19 mouse cellular contexts compared by ENCODE assay signal in the genomic region with DNA sequence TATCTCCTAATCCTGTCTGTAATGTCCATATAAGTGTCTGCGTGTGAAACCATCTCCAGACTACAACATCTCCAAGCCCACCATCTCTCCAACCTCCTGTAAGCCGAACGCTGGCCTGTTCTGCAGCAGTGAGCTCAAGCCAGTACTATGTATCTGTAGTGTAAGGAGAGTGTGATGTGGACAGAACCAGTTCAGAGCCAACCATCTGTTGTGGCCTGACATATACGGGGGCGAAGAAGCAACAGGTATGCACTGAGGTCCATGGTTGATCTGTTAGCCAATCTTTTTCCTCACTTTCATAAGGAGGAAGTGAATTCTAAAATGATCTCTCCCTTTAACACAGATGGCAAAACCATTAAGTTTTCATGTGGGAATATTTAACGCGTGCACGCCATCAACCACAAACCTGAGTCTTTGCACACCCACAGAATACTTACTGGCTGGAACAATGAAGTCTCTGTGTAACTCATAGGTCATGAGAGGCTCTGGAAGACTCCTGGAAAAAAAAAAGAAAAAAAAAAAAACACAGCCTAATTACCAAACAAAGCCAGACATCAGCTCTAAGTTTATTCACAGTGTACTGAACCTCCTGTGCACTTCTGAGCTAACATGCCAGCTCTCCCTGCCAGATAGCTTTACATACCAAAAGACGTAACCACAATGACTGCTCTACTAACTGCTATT.
DNase-seq lines count a peak whose midpoint lies in the region; ATAC-seq and TF ChIP-seq lines count a peak whose summit lies in the region.
"Had no signal": no experiment of that assay in that cellular context is flagged by ENCODE, and none has a peak within 500 bp of the region (broad histone marks: within the 10 kb centered on the region; RNA-seq: fewer than 3 reads in every experiment).

No protein-coding gene starts in this region.

- peak; percentile 62 for DNase-seq in brain, embryonic 14.5 days (ENCODE audit: low read depth)
- DNase-seq in fibroblast of lung, adult 2 months (ENCODE audit: low read depth) = peak; percentile 80
- peak; percentile 52 for DNase-seq in limb, embryonic 14.5 days (ENCODE audit: low spot score)
- DNase-seq in c-Kit-positive CD71-positive TER-119-positive erythroid progenitor cells, embryonic 14.5 days (ENCODE audit: low spot score) = no peak
- DNase-seq in left cerebral cortex, adult 2 months (ENCODE audit: extremely low spot score in 1 of 2, low spot score in 2 of 2) = no peak
- DNase-seq: adrenal gland, postnatal 25 days; cerebellum, adult 2 months; kidney, adult 8-10 months; kidney, postnatal 25 days; liver, postnatal 0 days; lung, postnatal 10 days; right cerebral cortex, postnatal 14 days; spleen, adult 18-20 months; thymus, postnatal 36 days had no signal

- no peaks in the 10 kb centered on the region for H3K9me3 ChIP-seq in limb, embryonic 14.5 days (ENCODE audit: control insufficient read depth, low read length)
- H3K9me3 ChIP-seq: heart, embryonic 10.5 days; midbrain, embryonic 13.5 days had no signal

- no peaks in the 10 kb centered on the region for H3K79me2 ChIP-seq in C2C12 (ENCODE audit: control insufficient read depth, insufficient read depth)

- peak overlapping the region; percentile 59 for H3K27ac ChIP-seq in limb, embryonic 14.5 days (replicated peaks; ENCODE audit: low read depth, low read length)
- H3K27ac ChIP-seq in left cerebral cortex, adult 2 months = no peak overlapping the region
- H3K27ac ChIP-seq: heart, embryonic 10.5 days; midbrain, embryonic 13.5 days had no signal

- TF ChIP-seq CTCF in C2C12 (IDR thresholded peaks at IDR 0.05; ENCODE audit: control insufficient read depth, insufficient read depth, insufficient read length) = no peak
- TF ChIP-seq CTCF in brain, embryonic 14.5 days (IDR thresholded peaks at IDR 0.05; ENCODE audit: borderline replicate concordance, extremely low read depth, insufficient read depth, insufficient read length) = no peak
- no peak for TF ChIP-seq CTCF in left cerebral cortex, adult 2 months (IDR thresholded peaks at IDR 0.05)

- intact Hi-C loops in left cerebral cortex, adult 2 months (cut with DNase I) = no loop called here

- H3ac ChIP-seq in C2C12 (ENCODE audit: control insufficient read depth, insufficient read length, low read depth) = peak overlapping the region; percentile 12

- H3K27me3 ChIP-seq in C2C12 (ENCODE audit: control insufficient read depth, insufficient read depth, insufficient read length) = no peaks in the 10 kb centered on the region
- H3K27me3 ChIP-seq in limb, embryonic 14.5 days (ENCODE audit: control insufficient read depth, insufficient read depth, low read length) = no peaks in the 10 kb centered on the region
- H3K27me3 ChIP-seq: midbrain, embryonic 13.5 days had no signal

- TF ChIP-seq POLR2A in brain, embryonic 14.5 days (IDR thresholded peaks at IDR 0.05; ENCODE audit: borderline replicate concordance, extremely low read depth, insufficient read depth, insufficient read length, poor library complexity, severe bottlenecking) = no peak
- TF ChIP-seq POLR2A in limb, embryonic 14.5 days (IDR thresholded peaks at IDR 0.05; ENCODE audit: borderline replicate concordance, extremely low read depth, insufficient read depth, insufficient read length) = no peak

- peak; percentile 85 for ATAC-seq in limb, embryonic 14.5 days (ENCODE audit: low FRiP score, low read depth)
- ATAC-seq in CD4-positive, CD25-positive, alpha-beta regulatory T cell, adult 4 months = no peak
- no peak for ATAC-seq in cerebellum, adult (ENCODE audit: insufficient number of reproducible peaks, low FRiP score, low TSS enrichment)
- ATAC-seq: liver, postnatal 0 days; midbrain, embryonic 13.5 days had no signal

- 57% methylated on average over 9 of the region's 9 CpGs for WGBS in limb, embryonic 14.5 days

- H3K4me2 ChIP-seq in limb, embryonic 14.5 days (replicated peaks; ENCODE audit: low read depth, low read length, severe bottlenecking) = no peak overlapping the region
- H3K4me2 ChIP-seq: midbrain, embryonic 13.5 days had no signal

- H3K79me3 ChIP-seq in C2C12 (ENCODE audit: low read depth) = no peaks in the 10 kb centered on the region

- peaks cover 25% of the 10 kb centered on the region for H3K36me3 ChIP-seq in C2C12 (ENCODE audit: control insufficient read depth, insufficient read depth)
- H3K36me3 ChIP-seq in limb, embryonic 14.5 days (ENCODE audit: control insufficient read depth, insufficient read depth, low read length) = 0 out of 2 replicates have a peak, but pooled peaks cover 3% of the 10 kb centered on the region
- H3K36me3 ChIP-seq: midbrain, embryonic 13.5 days had no signal

- peaks cover 41% of the 10 kb centered on the region for H3K4me1 ChIP-seq in limb, embryonic 14.5 days (ENCODE audit: control insufficient read depth, insufficient read depth, low read length)

- H3K9ac ChIP-seq in limb, embryonic 14.5 days (ENCODE audit: low read depth, low read length, severe bottlenecking) = no peak overlapping the region
- H3K9ac ChIP-seq: liver, postnatal 0 days; midbrain, embryonic 13.5 days had no signal

- no peak overlapping the region for H3K4me3 ChIP-seq in C2C12 (ENCODE audit: insufficient read depth, poor library complexity, severe bottlenecking)
- H3K4me3 ChIP-seq in limb, embryonic 14.5 days (replicated peaks; ENCODE audit: low read length) = no peak overlapping the region
- H3K4me3 ChIP-seq in left cerebral cortex, adult 2 months = no peak overlapping the region
- H3K4me3 ChIP-seq: heart, embryonic 10.5 days; midbrain, embryonic 13.5 days had no signal

TF ChIP-seq in C2C12, 6 proteins besides CTCF, POLR2A, EP300 and RAD21:
- TF ChIP-seq FOSL1 (IDR thresholded peaks at IDR 0.05; ENCODE audit: insufficient read depth, low read length, poor library complexity, severe bottlenecking) (no peak), MYOG (IDR thresholded peaks at IDR 0.05; ENCODE audit: control insufficient read depth, extremely low read depth, insufficient read length) (no peak), MAX (IDR thresholded peaks at IDR 0.05) (no peak), MYOD1 (IDR thresholded peaks at IDR 0.05; ENCODE audit: control insufficient read depth, insufficient read length, low read depth) (peak; percentile 22), CEBPB (IDR thresholded peaks at IDR 0.05; ENCODE audit: low read depth) (no peak)

Comparison
In these comparisons a context has a peak if more than half of its experiments do, and no peak if none do; other contexts are left out.
1. DNase-seq: peak in brain, embryonic 14.5 days (single experiment), fibroblast of lung, adult 2 months (single experiment) and limb, embryonic 14.5 days (single experiment); none in c-Kit-positive CD71-positive TER-119-positive erythroid progenitor cells, embryonic 14.5 days (single experiment) and left cerebral cortex, adult 2 months (0 of 2).